Mouse (Mus musculus) G1E (cell line): ENCODE data around the gene Stub1. TPM values are rescaled to one million over a fixed set of nuclear protein-coding genes. Genes with fewer than 3 reads are reported as not detected.

ENCODE experiments used
- ATAC-seq: 2 replicates; pipeline ENCODE4 v1.8.0; 2016; ENCODE audit warnings: mild to moderate bottlenecking; ENCODE audit not compliant: insufficient number of reproducible peaks, poor library complexity, low FRiP score, severe bottlenecking; ENCODE audit errors: extremely low read depth
- DNase-seq: peaks from one replicate; pipeline ENCODE4 v3.0.0; 2012; ENCODE audit warnings: low spot score
- H3K27me3 ChIP-seq: 2 replicates; pipeline ENCODE4 v1.6.1; 2012; ENCODE audit warnings: mild to moderate bottlenecking, low read length, inconsistent platforms; ENCODE audit not compliant: insufficient read depth
- H3K36me3 ChIP-seq: replicated peaks from 2 replicates; pipeline ENCODE3; 2012; ENCODE audit warnings: mild to moderate bottlenecking, inconsistent platforms
- H3K4me1 ChIP-seq: 2 replicates; pipeline ENCODE4 v1.6.1; 2012; ENCODE audit warnings: low read depth, low read length, inconsistent platforms, mixed read lengths; ENCODE audit not compliant: insufficient read depth
- H3K4me3 ChIP-seq: 2 replicates; pipeline ENCODE4 v1.5.1; 2012; ENCODE audit warnings: low read depth, mild to moderate bottlenecking, inconsistent platforms, low read length, moderate library complexity, mixed read lengths
- H3K9me3 ChIP-seq: replicated peaks from 2 replicates; pipeline ENCODE4 v1.6.1; 2012; ENCODE audit warnings: inconsistent platforms
- CTCF ChIP-seq: IDR thresholded peaks from 2 replicates; pipeline ENCODE4 v1.5.1; 2012; ENCODE audit warnings: low read depth, low read length, inconsistent platforms, mixed read lengths
- GATA1 ChIP-seq: IDR thresholded peaks from 2 replicates; pipeline ENCODE4 v1.6.1; 2012; ENCODE audit warnings: borderline replicate concordance, low read length, inconsistent platforms, mixed read lengths
- GATA2 ChIP-seq: IDR thresholded peaks from 2 replicates; pipeline ENCODE4 v1.6.1; 2012; ENCODE audit warnings: low read depth, low read length, inconsistent platforms, borderline replicate concordance
- POLR2AphosphoS5 ChIP-seq: IDR thresholded peaks from 2 replicates; pipeline ENCODE4 v1.6.1; 2012; ENCODE audit warnings: low read depth, low read length, inconsistent platforms; ENCODE audit not compliant: insufficient replicate concordance
- TAL1 ChIP-seq: conservative IDR thresholded peaks from 2 replicates; pipeline ENCODE4 v1.6.1; 2012; ENCODE audit warnings: low read depth, low read length, inconsistent platforms, mixed read lengths
- polyA plus RNA-seq: library from polyadenylated mRNA; stranded (reverse); fragments of >175 nt; gene quantifications from 2 replicates; pipeline ENCODE4 v1.2.3, GENCODE M21; 2012
- total RNA-seq, 2 experiments: library from RNA; stranded (forward) in 1 of 2; stranded (reverse) in 1 of 2; fragments of 200-1000 nt in 1 of 2; fragments of >200 nt in 1 of 2; fragmentation: Nextera tagmentation in 1 of 2; gene quantifications; 2 replicates each; pipeline ENCODE4 v1.2.3; 2014 to 2017

Stub1 gene
- total and polyA plus RNA-seq, 3 experiments: 30.1 to 90.8 (median 81.7) TPM

GRCm38 (mm10) chr17:25865288-25865687 is 32.1 kb upstream of the Stub1 start:
- TF ChIP-seq GATA2 (no peak), TAL1 (no peak), GATA1 (no peak), CTCF (no peak), POLR2AphosphoS5 (no peak)
- no peaks in the 10 kb centered on the region for H3K9me3 ChIP-seq
- H3K27me3 ChIP-seq: no peaks in the 10 kb centered on the region; the same call in 1 of the 2 replicates

GRCm38 (mm10) chr17:25864311-25864710 is 31.1 kb upstream of the Stub1 start:
- TF ChIP-seq TAL1 (no peak), GATA2 (no peak)
- H3K9me3 ChIP-seq: no peaks in the 10 kb centered on the region
- DNase-seq (no peak), ATAC-seq (no peak)
- H3K4me3 ChIP-seq: no peak overlapping the region
- H3K4me1 ChIP-seq: peaks cover 61% of the 10 kb centered on the region
- H3K36me3 ChIP-seq: peaks cover 48% of the 10 kb centered on the region
- H3K27me3 ChIP-seq: no peaks in the 10 kb centered on the region; the same call in 1 of the 2 replicates

More at GRCm38 (mm10) chr17:25865288-25865687, 32.1 kb upstream of the Stub1 start:
- H3K36me3 ChIP-seq: peaks cover 40% of the 10 kb centered on the region
- ATAC-seq: no peak
- no peak overlapping the region for H3K4me3 ChIP-seq
- H3K4me1 ChIP-seq: peaks cover 55% of the 10 kb centered on the region
- no peak for DNase-seq

- no peak for DNase-seq
- no peak for ATAC-seq
- peaks cover 61% of the 10 kb centered on the region for H3K4me1 ChIP-seq
Measured at GRCm38 (mm10) chr17:25863681-25864080, 30.5 kb upstream of the Stub1 start.

GRCm38 (mm10) chr17:25861704-25862612 is 28.8 kb upstream of the Stub1 start:
- no peak for DNase-seq
- no peak for ATAC-seq
- peaks cover 47% of the 10 kb centered on the region for H3K4me1 ChIP-seq
- peaks cover 67% of the 10 kb centered on the region for H3K36me3 ChIP-seq
- peak overlapping the region; percentile 76 for H3K4me3 ChIP-seq
- peaks cover 4% of the 10 kb centered on the region; the same call in 1 of the 2 replicates for H3K27me3 ChIP-seq
- H3K9me3 ChIP-seq: no peaks in the 10 kb centered on the region
- TF ChIP-seq GATA1 (no peak), POLR2AphosphoS5 (no peak), CTCF (no peak), GATA2 (no peak), TAL1 (no peak)

More at GRCm38 (mm10) chr17:25863681-25864080, 30.5 kb upstream of the Stub1 start:
- Histone ChIP-seq H3K4me3 (no peak overlapping the region), H3K27me3 (peaks cover 4% of the 10 kb centered on the region), H3K36me3 (peaks cover 54% of the 10 kb centered on the region), H3K9me3 (no peaks in the 10 kb centered on the region)
- no peak for TF ChIP-seq GATA2
- TF ChIP-seq CTCF: no peak
- no peak for TF ChIP-seq POLR2AphosphoS5
- TF ChIP-seq TAL1: no peak
- TF ChIP-seq GATA1: no peak

GRCm38 (mm10) chr17:25860832-25861703 is 27.9 kb upstream of the Stub1 start, which contains the start of gene Wdr90:
Gene Wdr90, minus strand, starts transcription at chr17:25861501.
- no peak for TF ChIP-seq GATA2
- Histone ChIP-seq H3K4me1 (peaks cover 40% of the 10 kb centered on the region), H3K4me3 (peak within 1 kb of the TSS; percentile 76), H3K36me3 (peaks cover 61% of the 10 kb centered on the region), H3K27me3 (peaks cover 4% of the 10 kb centered on the region; the same call in 1 of the 2 replicates), H3K9me3 (no peaks in the 10 kb centered on the region)
- DNase-seq (peak; percentile 70), ATAC-seq (peak; percentile 60)

- peaks cover 9% of the 10 kb centered on the region; the same call in 1 of the 2 replicates for H3K27me3 ChIP-seq
Measured at GRCm38 (mm10) chr17:25860229-25860628, 27.0 kb upstream of the Stub1 start.

More at GRCm38 (mm10) chr17:25860229-25860628, 27.0 kb upstream of the Stub1 start:
- Histone ChIP-seq H3K4me3 (peak overlapping the region; percentile 76; the same call in 1 of the 2 replicates), H3K9me3 (no peaks in the 10 kb centered on the region), H3K4me1 (peaks cover 42% of the 10 kb centered on the region), H3K36me3 (peaks cover 62% of the 10 kb centered on the region)
- ATAC-seq (no peak), DNase-seq (no peak)
- TF ChIP-seq GATA2: no peak
- no peak for TF ChIP-seq POLR2AphosphoS5
- TF ChIP-seq CTCF: no peak
- TF ChIP-seq GATA1: no peak
- no peak for TF ChIP-seq TAL1
